Mouse (Mus musculus): ENCODE results near the gene Wnt5b. TPM values are rescaled to one million over a fixed set of nuclear protein-coding genes. Genes with fewer than 3 reads are reported as not detected.

Wnt5b gene
- total and polyA plus RNA-seq, 3 experiments: 0.03 TPM; not detected in 2

DNA sequence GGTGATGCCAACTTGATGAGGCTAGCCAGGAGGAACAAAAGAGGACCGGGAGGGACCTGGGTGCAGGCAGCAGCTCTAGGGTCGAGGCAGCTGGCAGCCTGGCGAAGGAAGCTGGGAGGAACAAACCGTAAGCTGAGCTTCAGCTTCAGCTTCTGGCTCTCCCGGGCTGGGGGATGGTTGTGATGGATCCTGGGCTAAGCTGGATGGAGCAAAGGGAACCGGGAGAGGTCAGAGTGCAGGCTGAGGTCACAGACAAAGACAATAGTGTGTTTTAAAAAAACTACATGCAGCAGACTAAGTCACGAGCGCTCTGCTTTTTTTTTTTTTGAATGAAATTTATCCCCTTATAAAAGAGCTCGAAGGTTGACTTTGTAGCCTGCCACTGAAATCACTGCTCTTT lies 23.4 kb downstream of the Wnt5b start:
- Histone ChIP-seq H3K4me1 (ENCODE audit: insufficient read depth, low read depth, low read length) (no peaks in the 10 kb centered on the region), H3K27me3 (ENCODE audit: insufficient read depth, low read length) (peaks cover 30% of the 10 kb centered on the region; the same call in 1 of the 2 replicates), H3K9me3 (replicated peaks) (no peaks in the 10 kb centered on the region), H3K4me3 (ENCODE audit: low read depth, low read length) (no peak overlapping the region), H3K36me3 (replicated peaks) (no peaks in the 10 kb centered on the region)
- ATAC-seq (ENCODE audit: extremely low read depth, insufficient number of reproducible peaks, low FRiP score, poor library complexity, severe bottlenecking) (no peak), DNase-seq (ENCODE audit: low spot score) (no peak)
- no peak for TF ChIP-seq GATA2 (IDR thresholded peaks at IDR 0.05; ENCODE audit: borderline replicate concordance, low read depth, low read length)
- TF ChIP-seq GATA1 (IDR thresholded peaks at IDR 0.05; ENCODE audit: borderline replicate concordance, low read length): no peak
- no peak for TF ChIP-seq POLR2AphosphoS5 (IDR thresholded peaks at IDR 0.05; ENCODE audit: insufficient replicate concordance, low read depth, low read length)
- TF ChIP-seq CTCF (IDR thresholded peaks at IDR 0.05; ENCODE audit: low read depth, low read length): no peak
- no peak for TF ChIP-seq TAL1 (conservative IDR thresholded peaks at IDR 0.05; ENCODE audit: low read depth, low read length)

DNA sequence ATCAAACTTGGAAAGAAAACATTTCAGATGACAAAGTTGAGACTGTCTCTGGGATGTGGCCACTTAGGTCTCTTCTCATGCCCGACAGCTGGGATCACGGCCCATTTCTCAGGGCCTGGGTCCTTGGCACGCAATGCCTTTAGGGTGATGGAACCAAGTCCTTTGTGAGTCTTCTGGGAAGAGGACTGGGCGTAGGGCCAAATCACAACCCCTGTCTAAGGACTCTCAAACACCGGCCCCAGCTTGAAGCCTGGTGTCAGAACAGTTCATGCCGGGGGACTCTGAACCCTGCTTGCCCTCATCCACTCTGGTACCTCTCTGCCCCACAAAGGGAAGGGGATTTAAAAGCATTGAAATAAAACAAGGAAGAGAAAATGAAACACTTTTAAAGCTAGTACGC lies 30.1 kb downstream of the Wnt5b start:
- H3K4me3 ChIP-seq (ENCODE audit: low read depth, low read length): no peak overlapping the region
- 0 out of 2 replicates have a peak, but pooled peaks cover 2% of the 10 kb centered on the region for H3K27me3 ChIP-seq (ENCODE audit: insufficient read depth, low read length)
- H3K9me3 ChIP-seq (replicated peaks): no peaks in the 10 kb centered on the region
- no peaks in the 10 kb centered on the region for H3K4me1 ChIP-seq (ENCODE audit: insufficient read depth, low read depth, low read length)
- no peaks in the 10 kb centered on the region for H3K36me3 ChIP-seq (replicated peaks)
- ATAC-seq (ENCODE audit: extremely low read depth, insufficient number of reproducible peaks, low FRiP score, poor library complexity, severe bottlenecking): no peak
- TF ChIP-seq CTCF (IDR thresholded peaks at IDR 0.05; ENCODE audit: low read depth, low read length) (no peak), POLR2AphosphoS5 (IDR thresholded peaks at IDR 0.05; ENCODE audit: insufficient replicate concordance, low read depth, low read length) (no peak), GATA1 (IDR thresholded peaks at IDR 0.05; ENCODE audit: borderline replicate concordance, low read length) (no peak), GATA2 (IDR thresholded peaks at IDR 0.05; ENCODE audit: borderline replicate concordance, low read depth, low read length) (no peak), TAL1 (conservative IDR thresholded peaks at IDR 0.05; ENCODE audit: low read depth, low read length) (no peak)
- DNase-seq (ENCODE audit: low spot score): no peak

DNA sequence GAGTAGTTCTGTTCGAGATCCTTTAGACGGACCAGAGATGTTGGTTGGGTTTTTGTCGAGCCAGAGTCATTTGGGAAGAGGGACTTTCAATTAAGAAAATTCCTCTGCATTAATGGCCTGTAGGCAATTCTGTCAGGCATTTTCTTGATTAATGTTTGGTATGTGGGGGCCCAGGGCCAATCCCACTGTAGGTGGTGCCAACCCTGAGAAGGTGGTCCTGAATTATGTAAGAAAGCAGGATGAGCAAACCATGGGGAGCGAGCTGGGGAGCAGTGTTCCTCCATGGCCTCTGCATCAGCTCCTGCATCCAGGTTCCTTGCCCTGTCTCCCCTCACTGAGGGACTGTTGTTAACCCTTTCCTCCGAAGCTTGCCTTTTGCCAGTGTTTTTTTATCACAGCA lies 30.7 kb downstream of the Wnt5b start:
- no peaks in the 10 kb centered on the region for H3K9me3 ChIP-seq (replicated peaks)
- TF ChIP-seq CTCF (IDR thresholded peaks at IDR 0.05; ENCODE audit: low read depth, low read length): no peak
- ATAC-seq (ENCODE audit: extremely low read depth, insufficient number of reproducible peaks, low FRiP score, poor library complexity, severe bottlenecking) (no peak), DNase-seq (ENCODE audit: low spot score) (no peak)
- 0 out of 2 replicates have a peak, but pooled peaks cover 2% of the 10 kb centered on the region for H3K27me3 ChIP-seq (ENCODE audit: insufficient read depth, low read length)
- H3K4me3 ChIP-seq (ENCODE audit: low read depth, low read length): no peak overlapping the region
- no peaks in the 10 kb centered on the region for H3K36me3 ChIP-seq (replicated peaks)
- H3K4me1 ChIP-seq (ENCODE audit: insufficient read depth, low read depth, low read length): no peaks in the 10 kb centered on the region

DNA sequence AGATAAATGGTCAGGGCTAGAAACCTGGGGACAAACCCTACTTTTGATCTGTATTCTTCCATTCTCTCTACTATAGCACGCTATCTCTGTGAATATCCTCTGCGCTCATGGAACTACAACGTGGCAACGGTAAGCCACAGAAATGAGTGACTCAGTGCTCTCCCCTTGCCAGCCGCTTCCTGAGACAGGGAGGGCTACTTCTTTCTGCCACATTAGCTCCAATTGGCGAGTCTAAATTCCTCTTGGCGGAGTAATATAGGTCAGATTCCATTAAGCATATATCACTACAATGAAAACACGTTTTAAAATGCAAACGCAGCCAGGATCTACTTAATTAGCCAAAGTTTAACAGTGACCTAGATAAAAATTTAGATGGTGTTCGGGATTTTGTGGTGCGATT lies 31.4 kb downstream of the Wnt5b start:
- ATAC-seq (ENCODE audit: extremely low read depth, insufficient number of reproducible peaks, low FRiP score, poor library complexity, severe bottlenecking) (no peak), DNase-seq (ENCODE audit: low spot score) (no peak)
- Histone ChIP-seq H3K27me3 (ENCODE audit: insufficient read depth, low read length) (0 out of 2 replicates have a peak, but pooled peaks cover 4% of the 10 kb centered on the region), H3K4me3 (ENCODE audit: low read depth, low read length) (no peak overlapping the region), H3K36me3 (replicated peaks) (no peaks in the 10 kb centered on the region), H3K9me3 (replicated peaks) (no peaks in the 10 kb centered on the region), H3K4me1 (ENCODE audit: insufficient read depth, low read depth, low read length) (no peaks in the 10 kb centered on the region)
- no peak for TF ChIP-seq TAL1 (conservative IDR thresholded peaks at IDR 0.05; ENCODE audit: low read depth, low read length)
- TF ChIP-seq CTCF (IDR thresholded peaks at IDR 0.05; ENCODE audit: low read depth, low read length): no peak
- TF ChIP-seq GATA1 (IDR thresholded peaks at IDR 0.05; ENCODE audit: borderline replicate concordance, low read length): no peak
- no peak for TF ChIP-seq POLR2AphosphoS5 (IDR thresholded peaks at IDR 0.05; ENCODE audit: insufficient replicate concordance, low read depth, low read length)
- TF ChIP-seq GATA2 (IDR thresholded peaks at IDR 0.05; ENCODE audit: borderline replicate concordance, low read depth, low read length): no peak

DNA sequence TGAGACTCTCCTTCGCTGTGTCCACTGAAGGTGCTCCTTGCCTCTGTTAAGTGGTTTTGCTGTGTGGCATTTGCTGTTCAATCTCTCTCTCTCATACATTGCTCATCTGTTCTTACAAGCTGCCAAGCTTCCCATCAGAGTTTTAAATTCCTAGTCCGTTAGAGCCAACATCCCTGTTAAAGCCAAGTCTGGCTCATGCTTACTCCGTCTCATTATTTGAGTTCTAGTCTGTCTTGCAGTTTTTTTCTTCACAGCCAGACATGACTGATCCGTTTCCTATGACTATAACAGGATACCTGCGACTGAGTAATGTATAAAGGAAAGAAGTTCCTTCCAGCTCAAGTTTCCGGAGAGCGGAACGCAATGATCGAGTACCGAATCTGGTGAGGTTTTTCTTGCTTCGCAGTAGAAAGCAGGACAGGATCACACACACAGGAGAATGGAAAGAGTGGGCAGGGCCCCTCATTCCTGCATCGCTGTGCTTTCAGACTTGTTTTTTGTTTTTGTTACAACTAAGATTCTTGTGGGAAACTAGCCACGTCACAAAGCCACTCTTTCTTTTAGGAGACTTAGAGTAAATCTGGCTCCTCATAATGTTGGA lies 34.6 kb downstream of the Wnt5b start:
- H3K9me3 ChIP-seq (replicated peaks): no peaks in the 10 kb centered on the region
- no peak for DNase-seq (ENCODE audit: low spot score)
- no peaks in the 10 kb centered on the region for H3K36me3 ChIP-seq (replicated peaks)
- no peak for ATAC-seq (ENCODE audit: extremely low read depth, insufficient number of reproducible peaks, low FRiP score, poor library complexity, severe bottlenecking)
- peaks cover 7% of the 10 kb centered on the region; the same call in 1 of the 2 replicates for H3K27me3 ChIP-seq (ENCODE audit: insufficient read depth, low read length)
- H3K4me3 ChIP-seq (ENCODE audit: low read depth, low read length): no peak overlapping the region
- no peaks in the 10 kb centered on the region for H3K4me1 ChIP-seq (ENCODE audit: insufficient read depth, low read depth, low read length)
- no peak for TF ChIP-seq CTCF (IDR thresholded peaks at IDR 0.05; ENCODE audit: low read depth, low read length)
- no peak for TF ChIP-seq GATA2 (IDR thresholded peaks at IDR 0.05; ENCODE audit: borderline replicate concordance, low read depth, low read length)
- no peak for TF ChIP-seq TAL1 (conservative IDR thresholded peaks at IDR 0.05; ENCODE audit: low read depth, low read length)
- no peak for TF ChIP-seq POLR2AphosphoS5 (IDR thresholded peaks at IDR 0.05; ENCODE audit: insufficient replicate concordance, low read depth, low read length)
- no peak for TF ChIP-seq GATA1 (IDR thresholded peaks at IDR 0.05; ENCODE audit: borderline replicate concordance, low read length)

DNA sequence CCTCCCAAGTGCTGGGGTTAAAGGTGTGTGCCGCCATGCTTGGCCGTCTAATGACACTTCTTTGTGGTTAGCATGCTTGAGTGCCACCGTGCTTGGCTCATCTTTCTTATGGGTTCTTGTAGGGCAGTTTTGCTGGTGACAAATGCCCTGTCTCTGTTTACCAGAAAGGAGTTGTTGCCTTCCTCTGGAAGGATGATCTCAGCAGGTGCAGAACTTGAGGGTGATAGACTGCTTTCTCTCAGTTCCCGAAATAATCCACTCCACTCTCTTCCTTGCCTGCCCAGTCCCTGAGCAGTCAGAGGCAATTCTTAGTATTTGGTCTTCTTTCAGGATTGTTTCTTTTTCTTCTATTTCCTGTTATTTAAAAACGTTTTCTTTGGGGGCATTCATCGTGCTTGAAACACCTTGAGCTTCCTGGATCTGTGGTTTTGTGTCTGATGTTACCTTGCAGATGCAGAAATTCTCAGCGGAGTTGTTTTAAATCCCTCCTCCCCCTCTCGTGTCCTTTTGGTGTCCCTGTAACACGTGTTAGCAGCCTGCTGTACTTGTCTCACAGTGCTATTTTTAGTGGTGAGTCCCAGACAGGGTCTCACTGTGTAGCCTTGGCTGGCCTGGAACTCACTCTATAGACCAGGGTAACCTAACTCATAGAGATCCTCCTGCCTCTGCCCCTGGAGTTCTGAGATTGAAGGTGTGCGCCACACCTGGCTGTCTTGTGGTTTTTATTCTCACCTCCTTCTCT lies 35.3 kb downstream of the Wnt5b start:
- no peak for DNase-seq (ENCODE audit: low spot score)
- no peaks in the 10 kb centered on the region for H3K9me3 ChIP-seq (replicated peaks)
- no peaks in the 10 kb centered on the region for H3K36me3 ChIP-seq (replicated peaks)
- TF ChIP-seq GATA1 (IDR thresholded peaks at IDR 0.05; ENCODE audit: borderline replicate concordance, low read length) (no peak), CTCF (IDR thresholded peaks at IDR 0.05; ENCODE audit: low read depth, low read length) (no peak), TAL1 (conservative IDR thresholded peaks at IDR 0.05; ENCODE audit: low read depth, low read length) (no peak), GATA2 (IDR thresholded peaks at IDR 0.05; ENCODE audit: borderline replicate concordance, low read depth, low read length) (no peak), POLR2AphosphoS5 (IDR thresholded peaks at IDR 0.05; ENCODE audit: insufficient replicate concordance, low read depth, low read length) (no peak)
- H3K4me1 ChIP-seq (ENCODE audit: insufficient read depth, low read depth, low read length): no peaks in the 10 kb centered on the region
- H3K4me3 ChIP-seq (ENCODE audit: low read depth, low read length): no peak overlapping the region
- peaks cover 7% of the 10 kb centered on the region; the same call in 1 of the 2 replicates for H3K27me3 ChIP-seq (ENCODE audit: insufficient read depth, low read length)
- ATAC-seq (ENCODE audit: extremely low read depth, insufficient number of reproducible peaks, low FRiP score, poor library complexity, severe bottlenecking): no peak

All from G1E (cell line).